16 mouse cellular contexts compared by ENCODE assay signal in genomic region chr17:5914217-5914616, GRCm38 (mm10). TPM values are rescaled to one million over a fixed set of nuclear protein-coding genes. Genes with fewer than 3 reads are reported as not detected.
DNase-seq lines count a peak whose midpoint lies in the region; ATAC-seq and TF ChIP-seq lines count a peak whose summit lies in the region.
"Had no signal": no experiment of that assay in that cellular context is flagged by ENCODE, and none has a peak within 500 bp of the region (broad histone marks: within the 10 kb centered on the region; RNA-seq: fewer than 3 reads in every experiment).

No protein-coding gene starts in this region.

- 0 out of 2 replicates have a peak, but pooled peaks have one; percentile 14 for TF ChIP-seq EP300 in heart, adult 2 months (IDR thresholded peaks at IDR 0.05; ENCODE audit: insufficient read depth, low read depth, low read length)

- no peak overlapping the region for H3K27ac ChIP-seq in heart, adult 2 months
- no peak overlapping the region for H3K27ac ChIP-seq in heart, embryonic 11.5 days (ENCODE audit: low read depth, low read length)
- H3K27ac ChIP-seq: hindbrain, embryonic 15.5 days; left cerebral cortex, adult 2 months had no signal

- H3K9me3 ChIP-seq in heart, embryonic 11.5 days (replicated peaks; ENCODE audit: control insufficient read depth, low read length): no peaks in the 10 kb centered on the region
- H3K9me3 ChIP-seq: hindbrain, embryonic 15.5 days had no signal

- 48% methylated on average over 5 of the region's 5 CpGs for WGBS in heart, adult 2 months
- 70% methylated on average over 5 of the region's 5 CpGs for WGBS in heart, embryonic 11.5 days (ENCODE audit: insufficient replicate concordance)

- no peak overlapping the region for H3K4me2 ChIP-seq in heart, embryonic 11.5 days
- H3K4me2 ChIP-seq: hindbrain, embryonic 15.5 days; midbrain, embryonic 11.5 days had no signal

- H3K4me3 ChIP-seq in heart, adult 2 months: no peak overlapping the region
- H3K4me3 ChIP-seq in heart, embryonic 11.5 days (ENCODE audit: low read depth, low read length): no peak overlapping the region
- H3K4me3 ChIP-seq: hindbrain, embryonic 15.5 days; left cerebral cortex, adult 2 months had no signal

- ATAC-seq in heart, embryonic 11.5 days (replicated peaks; ENCODE audit: insufficient number of reproducible peaks, low FRiP score, low TSS enrichment): no peak
- ATAC-seq in cerebellum, adult (ENCODE audit: insufficient number of reproducible peaks, low FRiP score, low TSS enrichment): no peak
- ATAC-seq: CD4-positive, CD25-positive, alpha-beta regulatory T cell, adult 4 months; forebrain, embryonic 14.5 days; Patski had no signal

- H3K27me3 ChIP-seq in heart, adult 2 months (ENCODE audit: control insufficient read depth, insufficient read depth, low read length): no peaks in the 10 kb centered on the region
- no peaks in the 10 kb centered on the region for H3K27me3 ChIP-seq in heart, embryonic 11.5 days (ENCODE audit: control insufficient read depth, insufficient read depth, low read length)
- H3K27me3 ChIP-seq: hindbrain, embryonic 15.5 days; Patski had no signal

- intact Hi-C loops in heart, adult 2 months (cut with DNase I): no loop called here

- no peak overlapping the region for H3K9ac ChIP-seq in heart, adult 2 months (ENCODE audit: low read depth, low read length)
- H3K9ac ChIP-seq in heart, embryonic 11.5 days (ENCODE audit: low read depth, low read length): no peak overlapping the region
- H3K9ac ChIP-seq: hindbrain, embryonic 15.5 days had no signal

- peak; percentile 40 to 59 for DNase-seq in heart, adult 2 months
- peak; percentile 40 for DNase-seq in lung, postnatal 10 days
- no peak for DNase-seq in lung, postnatal 25 days (ENCODE audit: low spot score)
- DNase-seq in gastrocnemius, adult 18-20 months (ENCODE audit: low spot score): peak; percentile 74
- peak; percentile 21 for DNase-seq in heart, postnatal 4 days
- no peak for DNase-seq in right cerebral cortex, postnatal 36 days (ENCODE audit: low spot score in 2 of 2)
- DNase-seq: cerebellum, adult 8-10 months; spleen, adult 18-20 months had no signal

- no peaks in the 10 kb centered on the region for H3K4me1 ChIP-seq in heart, adult 2 months (ENCODE audit: control insufficient read depth, insufficient read depth, low read length)
- no peaks in the 10 kb centered on the region for H3K4me1 ChIP-seq in heart, embryonic 11.5 days (ENCODE audit: control insufficient read depth, insufficient read depth, low read length)
- H3K4me1 ChIP-seq: hindbrain, embryonic 15.5 days had no signal

- no peaks in the 10 kb centered on the region for H3K36me3 ChIP-seq in heart, adult 2 months (ENCODE audit: control insufficient read depth, insufficient read depth, low read length)
- H3K36me3 ChIP-seq in heart, embryonic 11.5 days (ENCODE audit: control insufficient read depth, insufficient read depth, low read length): peaks cover 10% of the 10 kb centered on the region
- H3K36me3 ChIP-seq: hindbrain, embryonic 15.5 days had no signal

- TF ChIP-seq CTCF in heart, adult 2 months (IDR thresholded peaks at IDR 0.05): no peak

- no peak for TF ChIP-seq POLR2A in heart, adult 2 months (IDR thresholded peaks at IDR 0.05; ENCODE audit: insufficient read depth, low read depth, low read length)

- H3K79me2 ChIP-seq in heart, adult 2 months (replicated peaks; ENCODE audit: control insufficient read depth, insufficient read depth, low read length): no peaks in the 10 kb centered on the region

RNA-seq across cellular contexts. Expression of gene Synj2, which starts 26.9 kb away (rescaled TPM):
- total RNA-seq in heart, adult 2 months (2021): 10 to 100 TPM; 43.7 to 58.1 TPM
- 21.2 and 25.8 TPM in 2 replicates for polyA plus RNA-seq in heart, adult 2 months (2012; rRNA removed)
- 3.0 and 3.3 TPM in 2 replicates for polyA plus RNA-seq in heart, embryonic 11.5 days (2014; fragmentation: Nextera tagmentation; extraction: Ambion mirVana)
- 10 to 100 TPM; 25.7 to 32.7 TPM for total RNA-seq in gastrocnemius, adult 18-20 months (2021)
- 10 to 100 TPM; 26.5 to 28.6 TPM for total RNA-seq in heart, postnatal 4 days (2021)

Comparison
In these comparisons a context has a peak if more than half of its experiments do, and no peak if none do; other contexts are left out.
1. DNase-seq: peak in heart, adult 2 months (2 of 2), lung, postnatal 10 days (single experiment), gastrocnemius, adult 18-20 months (single experiment) and heart, postnatal 4 days (single experiment); none in lung, postnatal 25 days (single experiment) and right cerebral cortex, postnatal 36 days (0 of 2).